Mouse (Mus musculus) testis, adult 2 months (tissue): ENCODE results near the gene Ccdc83.

ENCODE experiments used
- CTCF ChIP-seq: fragments of 200-500 bp; IDR thresholded peaks from 2 replicates; pipeline ENCODE4 v1.5.1; 2012; ENCODE audit warnings: low read depth, mild to moderate bottlenecking, inconsistent platforms, low read length, moderate library complexity; ENCODE audit not compliant: control insufficient read depth, insufficient read depth, insufficient replicate concordance
- POLR2A ChIP-seq: fragments of 200-500 bp; IDR thresholded peaks from 2 replicates; pipeline ENCODE4 v1.6.1; 2012; ENCODE audit warnings: low read depth, mild to moderate bottlenecking, inconsistent platforms, low read length, moderate library complexity; ENCODE audit not compliant: control insufficient read depth

- TF ChIP-seq POLR2A (no peak), CTCF (no peak)
These were observed 54.6 kb downstream of the Ccdc83 start for GRCm38 (mm10) chr7:90210947-90211346.
